Mouse (Mus musculus) hindbrain, embryonic 11.5 days (tissue): ENCODE measurements around the gene Tmem117. TPM values are rescaled to one million over a fixed set of nuclear protein-coding genes. Genes with fewer than 3 reads are reported as not detected.
A peak's percentile ranks its signal among the peaks of the same experiment; 100 is the strongest.

ENCODE experiments used
- ATAC-seq: fragments of 200-750 bp; cut with Nextera tagmentation; 2 replicates; pipeline ENCODE4 v1.8.0; 2017; ENCODE audit warnings: mild to moderate bottlenecking, moderate TSS enrichment, moderate library complexity; ENCODE audit not compliant: low FRiP score
- DNase-seq: peaks from one replicate; pipeline ENCODE4 v3.0.0-alpha.2; 2015; ENCODE audit warnings: low spot score
- H3K27ac ChIP-seq: fragments of 300-500 bp; sonication (generic); 2 replicates; pipeline ENCODE4 v1.5.1; 2014; ENCODE audit warnings: mild to moderate bottlenecking, low read depth, low read length
- H3K27me3 ChIP-seq: fragments of 300-500 bp; sonication (generic); 2 replicates; pipeline ENCODE4 v1.6.1; 2014; ENCODE audit warnings: mild to moderate bottlenecking, low read length, moderate library complexity, mixed read lengths; ENCODE audit not compliant: control insufficient read depth, insufficient read depth
- H3K36me3 ChIP-seq: fragments of 300-500 bp; sonication (generic); 2 replicates; pipeline ENCODE4 v1.6.1; 2014; ENCODE audit warnings: mild to moderate bottlenecking, low read length, moderate library complexity, mixed read lengths; ENCODE audit not compliant: control insufficient read depth, insufficient read depth
- H3K4me1 ChIP-seq: fragments of 300-500 bp; sonication (generic); replicated peaks from 2 replicates; pipeline ENCODE4 v1.6.1; 2014; ENCODE audit warnings: low read length, mixed read lengths; ENCODE audit not compliant: control insufficient read depth, insufficient read depth
- H3K4me2 ChIP-seq: fragments of 300-500 bp; sonication (generic); replicated peaks from 2 replicates; pipeline ENCODE4 v1.6.1; 2014; ENCODE audit warnings: mild to moderate bottlenecking, low read depth, low read length
- H3K4me3 ChIP-seq: fragments of 300-500 bp; sonication (generic); 2 replicates; pipeline ENCODE4 v1.5.1; 2014; ENCODE audit warnings: low read depth, low read length
- H3K9ac ChIP-seq: fragments of 300-500 bp; sonication (generic); 2 replicates; pipeline ENCODE4 v1.6.1; 2014; ENCODE audit warnings: low read depth, low read length
- H3K9me3 ChIP-seq: fragments of 300-500 bp; sonication (generic); 2 replicates; pipeline ENCODE4 v1.6.1; 2016; ENCODE audit warnings: low read length; ENCODE audit not compliant: control insufficient read depth
- WGBS: fragments of 180-500 bp; shearing (Covaris S2); extraction: QIAGEN DNeasy Blood & Tissue Kit; methylation state at CpG from one replicate; pipeline ENCODE4 v1.1.7; 2014; 5-methylcytosine and 5-hydroxymethylcytosine counted together
- polyA plus RNA-seq: library from polyadenylated mRNA; unstranded; fragments of >200 nt; fragmentation: Nextera tagmentation; extraction: Ambion mirVana; gene quantifications from 2 replicates; pipeline ENCODE4 v1.2.1, GENCODE M21; 2014

Tmem117 gene
- polyA plus RNA-seq, 1 experiment from 2014 or later: 3.3 TPM

GRCm38 (mm10) chr15:94652843-94653206, 23.8 kb downstream of the Tmem117 start:
- Histone ChIP-seq H3K36me3 (no peaks in the 10 kb centered on the region), H3K27ac (no peak overlapping the region), H3K27me3 (no peaks in the 10 kb centered on the region), H3K9ac (no peak overlapping the region), H3K9me3 (no peaks in the 10 kb centered on the region), H3K4me2 (no peak overlapping the region), H3K4me3 (no peak overlapping the region), H3K4me1 (0 out of 2 replicates have a peak, but pooled peaks cover under 1% of the 10 kb centered on the region)
- WGBS: 68% methylated on average over 3 of the region's 3 CpGs
- ATAC-seq (no peak), DNase-seq (no peak)

- WGBS: 90% methylated on average over 13 of the region's 13 CpGs
These were observed 26.8 kb downstream of the Tmem117 start for GRCm38 (mm10) chr15:94655811-94656323.

GRCm38 (mm10) chr15:94657882-94658281, 28.9 kb downstream of the Tmem117 start:
- no peak overlapping the region for H3K4me2 ChIP-seq
- no peaks in the 10 kb centered on the region for H3K9me3 ChIP-seq
- H3K4me1 ChIP-seq: 0 out of 2 replicates have a peak, but pooled peaks cover 6% of the 10 kb centered on the region
- DNase-seq (no peak), ATAC-seq (no peak)
- no peak overlapping the region for H3K9ac ChIP-seq
- H3K36me3 ChIP-seq: no peaks in the 10 kb centered on the region
- no peak overlapping the region for H3K27ac ChIP-seq
- WGBS: 74% methylated on average over 6 of the region's 6 CpGs
- H3K27me3 ChIP-seq: no peaks in the 10 kb centered on the region
- H3K4me3 ChIP-seq: no peak overlapping the region

More at GRCm38 (mm10) chr15:94655811-94656323, 26.8 kb downstream of the Tmem117 start:
- Histone ChIP-seq H3K27ac (no peak overlapping the region), H3K4me3 (no peak overlapping the region), H3K27me3 (no peaks in the 10 kb centered on the region), H3K4me1 (0 out of 2 replicates have a peak, but pooled peaks cover 6% of the 10 kb centered on the region), H3K9me3 (no peaks in the 10 kb centered on the region), H3K4me2 (no peak overlapping the region), H3K9ac (no peak overlapping the region), H3K36me3 (no peaks in the 10 kb centered on the region)
- ATAC-seq: no peak
- DNase-seq: no peak

GRCm38 (mm10) chr15:94658392-94659111, 29.5 kb downstream of the Tmem117 start:
- Histone ChIP-seq H3K4me1 (0 out of 2 replicates have a peak, but pooled peaks cover 6% of the 10 kb centered on the region), H3K9me3 (no peaks in the 10 kb centered on the region), H3K9ac (no peak overlapping the region), H3K4me2 (no peak overlapping the region), H3K27me3 (no peaks in the 10 kb centered on the region), H3K27ac (0 out of 2 replicates have a peak overlapping the region, but pooled peaks have one; percentile 12), H3K36me3 (no peaks in the 10 kb centered on the region), H3K4me3 (no peak overlapping the region)
- no peak for ATAC-seq
- no peak for DNase-seq
- WGBS: 74% methylated on average over 13 of the region's 13 CpGs

- Histone ChIP-seq H3K4me1 (0 out of 2 replicates have a peak, but pooled peaks cover 6% of the 10 kb centered on the region), H3K36me3 (no peaks in the 10 kb centered on the region), H3K4me3 (no peak overlapping the region), H3K4me2 (no peak overlapping the region), H3K27me3 (no peaks in the 10 kb centered on the region), H3K9ac (no peak overlapping the region), H3K9me3 (no peaks in the 10 kb centered on the region), H3K27ac (0 out of 2 replicates have a peak overlapping the region, but pooled peaks have one; percentile 12)
- WGBS: 41% methylated on average over 6 of the region's 6 CpGs
- DNase-seq: no peak
- no peak for ATAC-seq
These were observed 30.0 kb downstream of the Tmem117 start for GRCm38 (mm10) chr15:94659112-94659437.

GRCm38 (mm10) chr15:94660913-94661312, 31.9 kb downstream of the Tmem117 start:
- Histone ChIP-seq H3K9me3 (no peaks in the 10 kb centered on the region), H3K27ac (no peak overlapping the region)
- WGBS: 73% methylated on average over 7 of the region's 7 CpGs

GRCm38 (mm10) chr15:94661398-94661797, 32.4 kb downstream of the Tmem117 start:
- WGBS: 29% methylated on average over 9 of the region's 9 CpGs
- peak; percentile 72 for DNase-seq

More at GRCm38 (mm10) chr15:94660913-94661312, 31.9 kb downstream of the Tmem117 start:
- no peaks in the 10 kb centered on the region for H3K36me3 ChIP-seq
- no peak overlapping the region for H3K9ac ChIP-seq
- DNase-seq (no peak), ATAC-seq (no peak)
- H3K27me3 ChIP-seq: no peaks in the 10 kb centered on the region
- H3K4me1 ChIP-seq: 0 out of 2 replicates have a peak, but pooled peaks cover 6% of the 10 kb centered on the region
- no peak overlapping the region for H3K4me3 ChIP-seq
- H3K4me2 ChIP-seq: no peak overlapping the region

GRCm38 (mm10) chr15:94664612-94665011, 35.6 kb downstream of the Tmem117 start:
- H3K27ac ChIP-seq: no peak overlapping the region
- H3K36me3 ChIP-seq: no peaks in the 10 kb centered on the region
- WGBS: 91% methylated on average over 6 of the region's 6 CpGs
- no peak overlapping the region for H3K4me2 ChIP-seq
- no peak overlapping the region for H3K4me3 ChIP-seq
- DNase-seq (no peak), ATAC-seq (no peak)
- no peak overlapping the region for H3K9ac ChIP-seq
- H3K9me3 ChIP-seq: no peaks in the 10 kb centered on the region
- H3K4me1 ChIP-seq: no peaks in the 10 kb centered on the region
- no peaks in the 10 kb centered on the region for H3K27me3 ChIP-seq

More at GRCm38 (mm10) chr15:94661398-94661797, 32.4 kb downstream of the Tmem117 start:
- H3K9me3 ChIP-seq: no peaks in the 10 kb centered on the region
- no peaks in the 10 kb centered on the region for H3K36me3 ChIP-seq
- H3K4me2 ChIP-seq: no peak overlapping the region
- 0 out of 2 replicates have a peak, but pooled peaks cover 6% of the 10 kb centered on the region for H3K4me1 ChIP-seq
- H3K27me3 ChIP-seq: no peaks in the 10 kb centered on the region
- no peak for ATAC-seq
- no peak overlapping the region for H3K4me3 ChIP-seq
- H3K9ac ChIP-seq: no peak overlapping the region
- no peak overlapping the region for H3K27ac ChIP-seq

GRCm38 (mm10) chr15:94681135-94681534, 52.1 kb downstream of the Tmem117 start:
- DNase-seq (no peak), ATAC-seq (no peak)
- H3K27ac ChIP-seq: no peak overlapping the region
- H3K9me3 ChIP-seq: no peaks in the 10 kb centered on the region
- no peak overlapping the region for H3K9ac ChIP-seq
- no peaks in the 10 kb centered on the region for H3K36me3 ChIP-seq
- WGBS: 65% methylated on average over 3 of the region's 3 CpGs
- no peak overlapping the region for H3K4me2 ChIP-seq
- H3K27me3 ChIP-seq: no peaks in the 10 kb centered on the region
- H3K4me1 ChIP-seq: no peaks in the 10 kb centered on the region
- no peak overlapping the region for H3K4me3 ChIP-seq
